Mouse (Mus musculus) testis, postnatal 14 days (tissue): ENCODE data around the gene Atp8a2.
"Not testable (repeated sequence)": the region's sequence is repeated elsewhere in the genome, so short reads cannot be mapped to it uniquely, and the experiment has no call there.

Experiments
- DNase-seq: peaks from one replicate; pipeline ENCODE4 v3.0.0; 2021; ENCODE audit warnings: low spot score

The Atp8a2 gene

DNA sequence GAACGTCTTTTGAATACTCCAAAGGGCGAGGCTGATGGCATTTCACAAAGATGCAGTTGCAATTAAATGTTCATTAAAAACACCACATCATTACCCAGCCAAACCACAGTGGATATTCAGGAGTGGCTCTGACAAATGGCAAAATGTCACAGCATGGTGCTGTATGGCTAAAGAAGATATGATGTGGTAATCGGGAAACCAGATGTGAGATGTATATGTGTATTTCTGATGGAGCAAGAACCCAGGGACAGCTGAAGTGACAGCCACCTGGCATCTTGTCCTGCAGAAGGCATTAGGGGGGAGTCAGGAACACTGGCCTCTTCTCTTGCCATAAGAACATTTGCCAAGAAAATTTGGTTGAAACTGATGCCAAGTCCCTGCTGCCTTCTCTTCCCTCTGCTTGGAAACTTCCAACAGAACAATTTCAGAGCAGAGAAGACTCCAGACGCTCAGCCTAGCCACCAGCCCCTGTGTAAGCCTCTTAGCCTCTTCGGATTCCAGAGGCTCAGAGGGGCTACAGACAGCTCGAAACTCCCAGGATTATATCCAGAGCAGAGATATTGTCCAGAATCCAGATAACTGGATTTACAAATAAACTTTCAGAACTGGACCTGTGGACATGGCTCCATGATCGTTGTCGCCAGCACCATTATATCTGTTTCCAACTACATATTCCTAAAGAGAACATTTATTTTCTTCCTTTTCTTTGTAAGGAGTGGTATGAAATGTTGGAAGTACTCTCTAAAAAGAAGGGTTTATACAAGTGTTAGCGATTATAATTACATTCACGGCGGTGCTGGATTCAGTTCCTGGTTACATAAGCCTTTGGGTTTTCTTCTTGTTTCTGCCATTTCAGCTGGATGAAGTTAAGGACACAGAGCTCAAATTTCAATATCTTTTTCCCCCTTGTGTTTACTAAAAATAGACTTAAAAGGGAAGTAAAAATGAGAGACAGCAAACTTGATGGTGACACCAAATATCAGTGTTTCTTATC lies 413.3 kb downstream of the Atp8a2 start:
- no peak for DNase-seq

DNA sequence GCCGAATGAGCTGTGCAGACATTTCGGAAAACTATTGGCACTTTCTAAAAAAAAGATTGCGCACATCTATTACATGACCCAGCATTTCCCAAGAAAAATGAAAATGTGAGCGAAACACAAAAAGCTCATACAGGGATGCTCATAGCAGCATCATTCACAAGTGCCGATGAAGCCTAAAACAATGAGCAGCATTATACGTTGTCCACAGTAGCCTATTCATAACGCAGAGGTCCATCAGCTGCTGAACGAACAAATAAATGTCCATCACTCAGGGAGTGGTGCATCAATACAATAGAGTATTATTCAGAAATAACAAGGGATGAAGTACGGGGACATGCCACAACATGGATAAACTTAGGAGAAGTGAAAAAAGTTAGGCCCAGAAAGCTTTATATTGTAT lies 416.6 kb downstream of the Atp8a2 start:
- no peak for DNase-seq

DNA sequence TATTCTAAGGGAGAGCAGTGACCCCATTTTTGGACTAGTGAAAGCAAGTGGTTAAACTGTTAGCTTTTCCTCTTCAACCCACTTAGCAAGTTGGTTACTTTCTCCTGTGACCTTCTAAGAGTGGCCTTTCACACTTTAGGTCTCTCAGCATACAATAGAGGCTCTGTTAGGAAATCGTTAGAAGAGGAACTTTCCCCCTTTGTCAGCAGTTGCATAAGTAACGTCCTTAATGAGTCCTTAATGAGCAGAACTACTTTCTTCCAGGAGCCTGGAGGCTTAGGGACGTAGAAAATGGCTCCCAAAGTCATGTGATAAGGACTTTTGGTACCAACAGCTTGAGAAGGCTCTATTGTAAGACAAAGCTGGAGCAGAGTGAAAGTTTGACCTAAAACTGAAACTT lies 434.8 kb downstream of the Atp8a2 start:
- DNase-seq: no peak

DNA sequence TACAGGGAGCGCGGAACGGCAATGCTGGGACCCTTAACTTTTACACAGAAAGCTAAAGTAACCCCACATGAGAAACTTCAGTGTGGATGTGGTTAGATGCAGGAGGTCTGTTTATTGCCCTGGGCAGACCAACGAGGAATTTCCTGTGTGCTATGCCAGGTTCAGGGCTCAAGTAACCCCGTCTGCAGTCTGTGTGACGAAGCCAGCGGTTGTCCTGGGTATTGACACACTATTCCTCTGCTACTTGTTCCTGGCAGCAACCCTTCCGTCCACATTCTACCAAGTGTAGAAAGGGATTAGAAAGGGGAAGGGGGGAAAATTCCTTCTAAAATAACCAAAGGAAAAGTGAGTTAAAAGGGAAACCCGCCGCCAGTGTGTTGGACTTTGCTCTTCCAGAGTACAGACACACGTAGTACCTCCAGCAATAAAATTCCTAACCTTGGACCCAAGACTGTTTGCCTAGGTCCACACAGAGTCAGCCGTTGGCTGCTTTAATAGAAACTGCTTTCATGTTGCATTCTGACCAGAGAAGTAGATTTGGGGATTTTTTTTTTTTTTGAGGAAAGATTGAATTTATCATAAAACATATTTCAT lies 437.0 kb downstream of the Atp8a2 start:
- DNase-seq: no peak

DNA sequence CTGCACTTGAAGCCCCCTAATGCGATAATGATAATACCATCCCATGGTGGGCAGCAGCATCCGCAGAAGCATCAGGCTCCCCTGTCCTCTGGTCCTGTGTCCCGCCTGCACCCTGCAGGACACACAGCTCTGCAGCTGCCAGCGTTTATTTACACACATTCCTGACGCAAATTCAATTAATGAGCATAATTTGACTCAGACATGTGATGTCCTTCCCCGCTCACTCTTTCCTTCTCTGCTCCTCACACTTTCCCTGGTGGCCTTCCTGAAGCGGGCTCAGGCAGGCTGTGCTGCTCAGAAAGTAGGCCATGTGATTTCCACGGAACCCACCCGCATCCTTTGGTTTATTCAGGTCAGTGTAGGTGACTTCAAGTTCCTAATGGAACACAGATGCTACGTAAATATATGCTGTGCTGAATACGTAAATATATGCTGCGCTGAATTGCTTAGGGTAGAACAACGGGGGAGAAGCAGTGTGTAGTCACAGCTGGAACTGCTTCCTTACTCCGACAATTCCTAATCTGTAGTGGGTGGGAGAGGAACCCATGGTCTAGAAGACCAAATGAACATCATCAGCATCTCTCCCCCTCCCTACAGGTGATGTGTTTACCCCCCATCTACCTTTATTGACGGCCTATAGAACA lies 437.7 kb downstream of the Atp8a2 start:
- DNase-seq: no peak

DNA sequence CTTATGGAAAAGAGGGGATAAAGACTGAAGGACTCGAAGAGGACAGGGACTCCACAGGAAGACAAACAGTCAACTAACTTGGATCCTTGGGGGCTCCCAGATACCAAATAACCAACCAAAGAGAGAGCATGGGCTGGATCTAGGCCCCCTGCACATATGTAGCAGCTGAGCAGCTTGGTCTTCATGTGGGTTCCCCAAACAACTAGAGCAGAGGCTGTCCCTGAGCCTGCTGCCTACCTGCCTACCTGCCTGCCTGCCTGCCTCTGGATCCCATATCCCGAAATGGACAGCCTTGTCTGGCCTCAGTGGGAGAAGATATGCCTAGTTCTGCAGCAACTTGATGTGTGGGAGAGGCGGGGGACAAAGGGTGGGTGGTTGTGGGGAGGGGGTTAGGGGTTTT lies 444.6 kb downstream of the Atp8a2 start:
- DNase-seq: no peak

DNA sequence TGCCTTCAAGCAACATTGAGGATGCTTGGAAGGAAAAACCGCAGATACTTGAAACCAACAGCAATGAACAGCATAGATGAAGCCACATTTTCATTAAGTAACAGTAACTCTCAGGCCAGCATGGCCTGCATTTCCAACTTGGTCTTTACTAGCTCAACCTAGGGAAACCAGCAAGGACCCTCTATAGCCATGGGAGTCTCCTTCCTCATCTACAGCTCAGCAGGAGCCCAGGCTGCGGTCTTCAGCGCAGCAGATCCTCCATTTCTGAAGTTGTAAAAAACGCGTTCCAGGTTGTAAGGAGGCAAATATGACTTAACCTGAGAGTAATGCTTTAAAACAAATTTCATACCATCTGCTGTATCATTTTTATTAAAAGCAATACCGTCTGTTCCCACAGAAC lies 447.0 kb downstream of the Atp8a2 start:
- no peak for DNase-seq

DNA sequence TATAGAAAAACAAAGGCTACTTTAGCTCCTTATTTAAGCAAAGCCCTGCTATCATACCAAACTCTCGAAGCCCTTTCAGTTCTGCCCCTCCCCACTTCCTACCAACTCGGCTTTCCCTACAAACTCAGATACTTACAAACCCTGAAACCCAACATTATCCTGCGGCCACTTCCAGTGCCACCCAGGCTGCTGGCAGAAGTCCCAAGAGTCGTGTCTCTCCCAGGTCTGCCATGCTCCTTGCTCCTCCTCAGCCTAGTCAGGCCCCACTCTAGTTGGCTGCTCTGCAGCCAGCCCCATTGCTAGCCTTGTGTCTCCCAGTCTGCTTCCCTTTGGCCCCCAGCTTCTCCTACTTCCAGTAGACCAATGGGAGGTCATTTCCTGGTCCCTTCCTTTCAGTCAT lies 451.3 kb downstream of the Atp8a2 start:
- DNase-seq: no peak

DNA sequence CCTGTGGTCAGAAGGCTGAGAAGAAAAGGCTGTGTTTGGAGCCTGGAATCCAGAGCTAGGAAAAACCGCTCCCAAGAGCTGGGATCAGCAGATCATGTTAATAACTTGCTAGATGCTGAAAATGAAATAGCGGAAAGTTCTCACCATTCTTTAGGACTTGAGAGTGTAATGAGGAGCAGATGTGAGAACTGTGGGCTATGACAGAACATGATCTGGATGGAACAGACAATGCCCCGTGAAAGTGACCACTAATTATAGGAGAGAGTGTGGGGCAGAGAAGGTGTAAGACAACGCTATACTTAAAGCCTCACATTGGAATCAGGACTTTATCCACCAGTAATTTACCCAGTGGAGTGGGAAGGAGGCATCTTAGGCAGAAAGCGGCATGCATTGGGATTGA lies 455.2 kb downstream of the Atp8a2 start:
- no peak for DNase-seq

DNA sequence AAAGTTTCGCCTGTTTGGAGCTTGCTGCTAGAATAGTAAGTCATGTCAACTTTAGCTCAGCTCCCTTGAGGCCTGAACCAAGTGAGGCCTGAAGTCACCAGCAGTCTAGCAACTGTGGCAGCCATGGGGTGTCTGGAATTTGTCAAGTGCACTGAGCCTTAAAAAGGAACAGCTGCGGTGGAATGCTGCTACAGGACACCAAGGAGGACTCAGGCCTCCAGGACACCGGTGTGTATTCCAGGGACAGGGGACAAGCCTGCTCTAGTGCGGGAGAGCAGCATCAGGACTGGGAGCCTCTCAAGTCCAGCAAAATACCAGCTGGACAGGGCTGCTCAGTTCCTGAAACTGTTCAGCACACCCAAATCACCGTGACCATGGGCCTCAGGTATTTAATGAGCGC lies 457.5 kb downstream of the Atp8a2 start:
- DNase-seq: no peak

DNA sequence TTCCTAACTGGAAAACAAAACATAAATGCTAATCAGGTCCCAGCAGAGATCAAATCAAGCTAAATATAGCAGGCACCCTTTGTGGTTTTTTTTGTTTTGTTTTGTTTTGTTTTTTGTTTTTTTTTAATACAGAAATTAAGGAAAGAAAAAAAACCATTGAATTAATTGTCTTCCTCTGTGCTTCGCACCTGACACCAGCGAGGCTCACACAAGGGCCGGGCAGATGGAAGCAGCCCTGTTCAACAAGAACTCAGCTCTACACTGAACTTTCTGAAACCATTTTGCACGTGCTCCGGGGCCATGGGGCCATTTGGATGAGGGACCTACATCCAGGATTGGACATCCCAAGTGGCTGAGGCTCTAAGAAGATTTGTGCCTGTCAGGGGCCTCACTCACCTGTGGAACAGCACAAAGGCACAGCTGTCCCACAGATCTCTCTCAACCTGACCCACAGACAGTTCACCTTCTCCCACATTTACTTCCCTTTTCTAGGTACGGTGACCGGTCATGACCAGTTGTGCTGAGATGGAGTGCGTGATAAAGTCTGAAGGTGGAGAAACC lies 459.2 kb downstream of the Atp8a2 start:
- DNase-seq: no peak

DNA sequence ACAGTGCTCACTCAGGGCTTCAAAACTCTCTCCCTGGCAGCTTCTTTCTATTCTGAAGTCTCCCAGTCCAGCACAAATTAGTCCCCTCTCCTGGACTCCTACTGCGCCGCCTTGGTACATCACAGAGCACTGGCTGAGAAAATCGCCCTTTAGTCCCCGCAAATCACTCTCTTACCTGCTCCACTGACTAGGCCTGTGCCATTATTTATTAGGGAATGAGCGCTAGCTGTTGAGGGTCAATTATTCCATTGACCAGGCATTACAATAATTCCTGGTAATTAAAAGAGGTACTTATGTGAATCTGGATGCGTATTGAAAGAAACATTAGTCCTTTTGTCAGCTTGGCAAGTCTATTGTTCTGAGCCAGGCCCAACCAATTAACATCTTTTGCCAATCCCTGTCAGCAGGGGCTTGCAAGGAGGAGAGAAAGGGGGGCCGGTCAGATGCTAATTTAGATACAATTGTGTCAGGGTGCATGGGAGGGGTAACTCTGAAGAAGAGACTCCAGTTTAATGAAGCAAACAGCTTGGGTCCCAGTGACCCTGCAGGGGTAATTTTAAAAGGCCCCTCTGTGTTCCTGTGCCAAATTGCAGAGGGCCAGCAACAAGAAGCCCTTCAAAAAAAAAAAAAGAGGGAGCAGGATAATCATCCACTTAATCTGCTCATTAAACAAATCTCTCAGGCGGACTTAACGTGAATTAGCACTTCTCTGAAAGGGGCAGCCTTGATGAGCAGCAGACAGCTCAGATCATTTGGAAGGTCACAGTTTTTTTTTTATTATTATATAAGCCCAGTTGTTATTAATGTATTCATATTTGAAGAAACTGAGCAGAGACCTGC lies 459.9 kb downstream of the Atp8a2 start:
- DNase-seq: peak; percentile 20

DNA sequence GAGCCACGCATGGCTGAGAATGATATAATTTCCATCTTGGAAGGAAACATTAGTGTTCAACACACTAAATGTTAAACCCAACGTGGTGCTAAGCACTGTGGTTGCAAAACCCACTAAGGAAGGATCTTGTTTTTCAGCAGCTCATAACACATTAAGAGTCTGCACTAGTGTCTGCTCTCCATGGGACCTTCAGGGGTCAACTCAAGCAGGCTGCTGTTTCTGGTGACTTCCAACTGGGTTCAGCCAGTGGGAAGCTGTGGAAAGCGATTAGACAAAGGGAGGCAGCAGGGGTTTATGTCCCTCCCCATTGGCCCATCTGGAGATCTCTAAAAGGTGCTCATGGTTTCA lies 467.0 kb downstream of the Atp8a2 start:
- DNase-seq: no peak

DNA sequence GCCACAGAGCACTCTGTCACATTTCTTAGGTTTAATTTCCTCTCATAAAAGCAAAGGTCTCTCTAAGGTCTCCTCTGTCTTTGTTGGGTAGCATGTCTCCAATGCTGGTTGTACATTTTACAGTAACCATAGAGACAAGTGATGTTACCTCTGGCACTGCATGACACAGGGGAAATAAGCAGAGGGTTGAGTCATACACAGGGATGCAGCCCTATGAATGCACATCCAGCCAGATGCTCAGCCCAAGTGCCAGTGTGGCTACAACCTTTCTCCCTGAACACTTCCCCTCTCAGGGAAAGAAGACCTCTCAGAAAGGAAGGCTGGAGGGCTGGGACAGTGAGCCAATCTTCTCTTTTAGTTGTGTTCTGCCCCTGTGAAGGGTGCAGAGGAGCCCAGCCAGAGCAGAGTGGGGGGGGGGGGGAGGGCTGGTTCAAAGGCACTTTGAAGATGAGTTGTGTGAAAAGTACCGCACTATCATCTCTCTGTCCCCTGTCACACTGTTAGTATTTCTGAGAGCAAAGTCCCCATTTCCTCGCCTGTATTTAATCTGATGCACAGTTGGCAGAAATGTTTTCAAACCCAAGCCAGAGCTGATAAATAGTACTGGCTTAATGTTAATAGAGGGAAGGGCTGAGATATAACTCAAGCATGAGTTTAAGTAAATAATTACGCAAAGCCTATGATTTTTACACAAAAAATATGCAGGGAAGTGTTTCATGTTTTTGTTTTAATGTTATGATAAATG lies 467.5 kb downstream of the Atp8a2 start:
- no peak for DNase-seq

DNA sequence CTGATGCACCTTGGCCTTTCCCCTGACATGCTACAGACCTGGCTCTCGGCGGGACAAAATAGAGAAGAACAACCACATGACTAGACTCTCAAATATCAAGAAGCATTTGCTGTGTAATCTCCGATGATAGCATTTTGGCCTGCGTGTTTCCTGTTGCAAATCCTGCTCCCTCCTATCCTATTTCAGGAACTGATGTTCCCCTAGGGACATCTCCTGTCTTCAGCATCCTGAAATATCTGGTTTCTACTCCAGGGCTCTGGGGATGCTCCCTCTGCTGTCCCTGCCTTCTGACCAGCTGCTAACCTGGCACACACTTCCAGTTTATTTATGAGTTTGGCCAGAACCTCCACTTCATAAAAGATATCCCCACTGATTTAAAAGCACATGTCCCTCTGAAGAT lies 470.0 kb downstream of the Atp8a2 start:
- DNase-seq: no peak

DNA sequence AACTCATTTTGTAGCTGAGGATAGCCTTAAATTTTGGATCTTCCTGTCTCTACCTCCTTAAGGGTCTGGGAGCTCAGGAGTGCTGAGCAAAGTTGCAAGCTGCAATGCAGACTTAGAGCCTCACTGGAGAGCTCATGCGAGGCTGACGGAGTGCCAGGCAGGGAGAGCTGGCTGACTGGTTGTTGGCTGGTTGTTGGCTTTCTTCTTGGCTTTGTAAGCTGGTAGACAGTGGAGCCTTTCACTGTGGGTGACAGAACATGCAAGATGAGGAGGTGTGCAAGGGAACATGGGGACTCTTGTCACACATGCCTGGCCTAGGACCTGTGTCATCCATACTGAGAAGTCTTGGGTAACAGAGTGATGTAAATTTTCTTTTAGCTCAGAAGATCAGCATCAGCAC lies 473.8 kb downstream of the Atp8a2 start:
- DNase-seq: no peak

DNA sequence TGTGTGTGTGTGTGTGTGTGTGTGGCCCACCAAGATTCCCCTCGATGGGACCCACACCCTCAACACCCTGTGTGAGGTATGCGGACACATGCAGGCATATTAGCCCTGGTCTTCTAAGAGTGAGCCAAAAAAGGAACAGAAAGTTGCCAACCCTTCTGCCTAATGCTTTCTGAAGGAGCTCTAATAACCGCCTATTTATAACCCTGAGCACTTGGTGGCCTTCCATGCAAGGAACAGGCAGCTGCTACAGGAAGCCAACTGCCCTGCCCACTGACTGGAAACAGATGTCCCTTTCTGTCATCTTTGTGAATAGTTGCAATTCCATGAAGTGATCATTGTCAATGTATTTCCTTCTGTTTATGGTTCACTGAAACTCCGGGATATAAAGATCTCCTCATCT lies 475.0 kb downstream of the Atp8a2 start:
- DNase-seq: no peak

DNA sequence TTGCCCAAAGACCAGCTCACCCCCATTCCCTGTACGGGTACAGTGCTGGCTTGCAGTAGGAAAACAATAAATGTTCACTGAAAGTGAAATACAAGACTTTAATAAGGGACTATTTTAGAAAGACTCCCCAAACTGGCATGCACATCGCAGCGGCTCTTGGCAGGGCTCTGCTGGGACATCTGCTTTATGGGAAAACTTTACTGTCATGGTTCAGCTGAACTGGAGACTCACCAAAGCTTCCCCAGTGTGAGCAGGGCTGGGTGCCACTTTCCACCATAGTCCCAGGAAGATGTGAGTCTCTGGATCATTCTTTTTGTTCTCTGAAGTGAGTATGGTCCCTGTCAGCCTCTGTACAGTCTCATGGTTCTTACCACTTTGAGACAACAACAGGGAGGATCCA lies 475.6 kb downstream of the Atp8a2 start:
- no peak for DNase-seq

DNA sequence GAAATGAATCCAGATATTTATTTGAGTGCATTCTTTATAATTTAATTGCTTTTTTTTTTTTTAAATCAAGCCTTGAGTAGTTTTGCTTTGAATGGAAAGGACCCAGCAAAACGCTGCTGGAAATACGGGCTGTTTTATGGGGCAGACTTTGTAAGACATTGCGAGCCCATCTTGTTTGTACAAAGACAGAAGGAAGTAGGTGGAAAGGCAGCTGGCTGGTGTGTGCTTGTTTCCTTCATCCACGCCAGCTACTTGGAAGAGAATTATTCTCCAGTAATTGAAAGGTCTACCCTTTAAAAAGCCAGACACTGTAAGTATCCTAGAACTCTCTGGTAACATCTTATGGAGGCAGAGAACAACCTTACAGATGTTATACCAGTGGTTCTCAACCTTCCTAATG lies 476.6 kb downstream of the Atp8a2 start:
- no peak for DNase-seq

DNA sequence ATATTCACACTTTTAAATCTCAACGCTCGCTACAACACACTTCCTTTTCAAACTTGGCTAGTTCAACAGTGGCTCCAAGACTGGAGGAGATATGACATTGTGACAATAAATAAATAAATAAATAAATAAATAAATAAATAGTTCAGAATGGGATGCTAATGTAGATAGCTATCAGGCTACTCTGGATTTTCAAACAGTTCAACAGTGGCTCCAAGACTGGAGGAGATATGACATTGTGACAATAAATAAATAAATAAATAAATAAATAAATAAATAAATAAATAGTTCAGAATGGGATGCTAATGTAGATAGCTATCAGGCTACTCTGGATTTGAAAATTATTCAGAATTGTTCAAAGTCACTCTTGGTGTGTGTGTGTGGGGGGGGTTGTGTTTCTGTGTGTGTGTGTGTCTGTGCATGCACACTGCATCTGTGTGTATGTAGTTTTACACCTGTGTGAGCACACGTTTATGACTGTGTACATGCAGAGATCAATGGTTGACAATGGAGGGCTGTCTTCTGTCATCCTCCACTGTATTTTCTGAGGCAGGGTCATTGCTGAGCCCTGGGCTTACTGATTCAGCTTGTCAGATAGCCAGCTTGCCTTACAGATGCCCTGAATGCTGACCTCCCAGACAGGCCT lies 480.4 kb downstream of the Atp8a2 start:
- DNase-seq: not testable (repeated sequence)
